Mouse (Mus musculus): ENCODE measurements around the gene Dnajc17.
A peak's percentile ranks its signal among the peaks of the same experiment; 100 is the strongest.

The Dnajc17 gene

DNA sequence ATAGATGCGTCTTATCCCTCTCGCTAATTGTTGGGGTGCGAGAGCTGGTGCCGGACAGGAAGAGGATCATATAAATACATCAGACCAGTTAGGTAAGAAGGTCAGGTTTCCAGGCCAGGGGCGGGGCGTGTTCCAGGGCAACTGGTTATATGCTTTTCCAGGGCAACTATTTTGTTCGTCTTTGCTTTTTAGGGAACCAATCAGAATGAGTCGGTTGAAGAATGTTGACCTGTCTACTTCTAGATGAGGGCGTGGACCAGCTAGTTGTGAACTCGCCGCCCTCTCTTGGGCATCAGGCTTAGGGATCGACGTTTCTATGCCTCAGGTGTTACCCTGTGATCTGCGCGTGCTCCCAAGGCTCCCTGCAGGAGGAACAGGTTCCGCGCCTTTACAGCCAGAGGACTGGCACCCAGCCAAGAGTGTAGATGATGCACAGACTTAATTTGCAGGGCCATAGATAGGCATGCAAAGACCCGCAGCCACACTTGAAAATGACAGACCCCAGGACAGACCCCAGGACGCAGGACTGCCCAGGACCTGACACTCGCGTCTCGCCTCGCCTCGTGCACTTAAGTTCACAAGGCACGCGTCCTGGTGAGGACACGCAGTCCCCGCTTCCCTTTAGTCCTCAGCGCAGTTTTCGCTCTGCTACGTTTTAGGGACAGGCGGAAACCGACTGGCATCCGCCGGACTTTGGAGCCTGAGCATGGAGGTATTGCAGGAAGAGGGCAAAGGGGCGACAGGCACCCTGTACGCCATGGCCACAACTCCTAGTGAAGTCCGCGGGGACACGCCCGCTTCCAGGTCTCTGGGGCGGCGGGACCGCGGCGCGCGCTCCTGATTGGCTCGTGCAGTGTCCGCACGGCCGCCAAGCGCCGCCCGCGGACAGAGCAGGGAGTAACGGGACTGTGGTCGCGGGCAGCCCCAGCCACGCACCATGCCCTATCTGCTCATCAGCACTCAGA is 41.4 kb downstream of the Dnajc17 start, which contains the start of gene Gchfr:
Gene Gchfr, plus strand, starts transcription at position 873 of the 965 bp plus-strand sequence.
- peak; percentile 87 for ATAC-seq (ENCODE audit: insufficient number of reproducible peaks, low FRiP score, low TSS enrichment)

GRCm38 (mm10) chr2:119165401-119165800 is 43.2 kb downstream of the Dnajc17 start:
- no peak for ATAC-seq (ENCODE audit: insufficient number of reproducible peaks, low FRiP score, low TSS enrichment)

- ATAC-seq (ENCODE audit: insufficient number of reproducible peaks, low FRiP score, low TSS enrichment) = no peak
These were observed 44.6 kb downstream of the Dnajc17 start for GRCm38 (mm10) chr2:119163999-119164398.

DNA sequence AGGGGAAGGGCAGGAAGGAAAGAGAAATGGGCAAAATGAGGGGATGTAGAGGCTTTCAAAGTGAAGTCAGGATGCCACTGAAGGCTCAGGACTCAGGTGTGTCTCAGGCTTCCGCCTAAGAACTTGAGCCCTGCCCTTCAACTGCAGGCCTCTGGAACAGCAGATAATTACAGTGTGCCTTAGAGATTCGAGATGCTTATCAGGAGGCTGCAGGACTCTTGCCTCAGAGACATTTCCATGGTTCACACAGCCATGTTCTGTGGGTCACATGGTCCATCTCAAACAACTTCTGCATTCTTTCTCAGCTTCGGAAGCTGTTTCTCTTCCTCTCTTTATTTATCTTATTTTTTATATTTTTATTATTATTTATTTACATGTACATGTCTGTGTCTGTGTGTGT is 45.5 kb downstream of the Dnajc17 start:
- no peak for ATAC-seq (ENCODE audit: insufficient number of reproducible peaks, low FRiP score, low TSS enrichment)

DNA sequence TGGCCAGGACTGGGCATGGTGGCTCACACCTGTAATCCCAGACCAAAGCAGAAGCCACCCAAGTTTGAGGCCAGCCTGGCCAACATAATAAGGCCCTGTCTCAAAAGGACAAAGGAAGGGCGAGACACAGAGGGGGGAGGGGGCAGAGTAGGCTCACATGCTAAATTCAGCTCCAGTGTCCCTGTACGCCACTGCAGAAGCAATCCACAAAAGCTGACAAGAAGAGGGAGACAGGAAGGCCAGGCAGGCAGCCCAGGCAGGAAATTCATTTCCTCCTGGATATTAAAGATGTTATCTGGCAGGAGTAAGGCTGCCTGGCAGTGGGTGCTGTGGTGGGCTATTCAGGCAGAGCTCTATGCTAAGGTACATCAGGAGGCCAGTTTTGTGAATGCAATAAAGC is 47.3 kb downstream of the Dnajc17 start:
- no peak for ATAC-seq (ENCODE audit: insufficient number of reproducible peaks, low FRiP score, low TSS enrichment)

DNA sequence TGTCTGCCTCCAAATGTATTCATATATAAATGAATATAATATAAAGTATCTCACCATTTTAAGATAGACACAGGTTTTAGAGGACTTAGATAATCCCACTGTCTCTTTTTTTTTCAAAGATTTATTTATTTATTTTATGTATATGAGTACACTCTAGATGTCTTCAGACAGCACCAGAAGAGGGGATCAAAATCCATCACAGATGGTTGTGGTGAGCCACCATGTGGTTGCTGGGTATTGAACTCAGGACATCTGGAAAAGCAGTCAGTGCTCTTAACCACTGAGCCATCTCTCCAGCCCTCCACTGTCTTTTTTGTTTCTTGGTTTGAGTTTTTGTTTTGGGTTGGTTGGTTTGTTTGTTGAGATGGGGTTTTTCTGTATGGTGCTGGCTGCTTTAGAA is 50.8 kb downstream of the Dnajc17 start:
- ATAC-seq (ENCODE audit: insufficient number of reproducible peaks, low FRiP score, low TSS enrichment) = no peak

DNA sequence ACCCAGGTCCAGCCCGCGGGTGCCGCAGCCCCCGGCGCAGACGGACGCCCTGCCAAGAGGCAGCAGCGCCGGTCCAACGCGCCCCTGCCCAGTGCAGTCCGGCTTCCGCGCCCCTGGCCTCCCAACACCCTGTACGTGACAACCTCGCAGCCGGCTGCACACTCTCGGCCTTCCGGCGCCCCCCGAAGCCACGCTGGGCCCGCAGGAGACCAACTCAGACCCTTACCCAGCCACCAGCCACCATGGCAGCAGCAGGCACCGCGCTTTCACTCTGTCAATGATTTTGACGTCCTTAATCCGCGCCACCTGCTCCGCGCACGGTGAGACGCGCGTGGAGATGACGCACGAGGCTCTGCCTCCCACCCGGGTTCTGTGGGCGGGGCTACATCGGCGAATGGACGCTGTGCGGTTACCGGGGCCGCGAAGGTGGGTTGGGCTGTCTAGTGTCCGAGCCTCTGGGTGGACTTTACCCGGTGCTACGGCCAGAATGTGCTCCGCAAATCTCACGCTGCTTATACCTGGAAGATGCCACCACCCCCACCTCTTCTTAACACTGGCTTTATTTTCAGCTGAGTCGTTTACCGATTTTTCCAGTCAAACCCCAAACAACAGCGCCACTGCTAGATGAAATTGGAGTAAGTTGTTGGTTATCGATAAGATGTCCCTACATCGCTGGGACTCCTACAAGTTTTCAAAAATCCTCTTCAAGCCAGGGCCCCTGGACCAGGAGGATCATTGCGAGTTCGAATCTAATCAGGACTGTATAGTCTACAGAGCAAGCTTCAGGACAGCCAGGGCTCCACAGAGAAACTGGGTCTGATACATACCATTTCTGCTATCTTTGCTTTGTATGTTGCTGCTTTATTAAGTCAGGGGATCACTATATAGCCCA is 51.7 kb downstream of the Dnajc17 start, which contains the start of gene Rmdn3:
Gene Rmdn3, minus strand, starts transcription at position 354 of the 892 bp plus-strand sequence.
- ATAC-seq (ENCODE audit: insufficient number of reproducible peaks, low FRiP score, low TSS enrichment) = peak; percentile 88

DNA sequence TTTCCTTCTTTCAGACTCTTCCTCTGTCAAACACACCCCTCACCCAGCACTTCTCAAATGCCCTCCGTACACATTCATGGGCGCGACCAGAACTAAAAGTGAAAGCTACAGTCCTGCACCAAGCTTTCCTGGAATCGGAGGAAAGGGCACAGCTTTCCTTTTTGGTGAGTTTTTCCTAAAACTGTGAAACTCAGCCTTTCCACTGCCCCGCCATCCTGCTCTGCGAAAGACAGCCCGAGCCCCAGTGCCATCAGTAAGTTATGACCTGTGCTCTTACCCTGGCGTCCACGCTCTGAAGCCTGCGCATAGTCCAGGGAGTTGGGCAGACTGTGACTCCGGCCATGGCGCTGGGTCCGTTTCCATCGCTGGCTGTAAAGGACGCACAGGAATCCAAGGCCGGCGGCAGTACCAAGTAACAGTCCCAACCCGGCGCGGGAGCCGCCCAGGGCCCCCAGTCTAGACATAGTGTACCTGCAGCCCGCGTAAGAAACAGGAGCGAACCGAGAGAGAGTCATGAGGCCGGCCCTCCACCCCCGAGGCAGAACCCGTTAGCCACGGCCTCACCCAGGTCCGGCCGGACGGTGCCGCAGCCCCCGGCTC is 52.4 kb downstream of the Dnajc17 start:
- ATAC-seq (ENCODE audit: insufficient number of reproducible peaks, low FRiP score, low TSS enrichment) = peak; percentile 45

- no peak for ATAC-seq (ENCODE audit: insufficient number of reproducible peaks, low FRiP score, low TSS enrichment)
These were observed 53.2 kb downstream of the Dnajc17 start for GRCm38 (mm10) chr2:119155388-119155787.

DNA sequence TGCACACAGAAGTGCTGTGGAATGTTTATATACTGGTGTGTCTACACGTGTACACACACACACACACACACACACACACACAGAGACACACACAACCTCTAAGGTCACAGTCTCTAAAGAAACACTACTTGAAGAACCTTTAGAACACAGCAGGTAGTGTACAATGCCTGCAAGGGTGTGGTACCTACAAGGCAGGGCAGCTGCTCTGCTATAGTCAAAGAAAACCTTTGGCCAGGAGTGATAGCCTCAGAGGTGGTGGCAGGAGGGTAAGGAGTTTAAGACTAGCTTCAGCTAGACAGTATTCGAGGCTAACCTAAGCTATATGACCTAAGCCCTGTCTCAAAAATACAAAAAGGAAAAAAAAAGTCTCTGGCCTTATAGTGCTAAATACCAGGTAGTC is 53.9 kb downstream of the Dnajc17 start:
- ATAC-seq (ENCODE audit: insufficient number of reproducible peaks, low FRiP score, low TSS enrichment) = no peak

GRCm38 (mm10) chr2:119152255-119152654 is 56.3 kb downstream of the Dnajc17 start:
- ATAC-seq (ENCODE audit: insufficient number of reproducible peaks, low FRiP score, low TSS enrichment) = no peak

- ATAC-seq (ENCODE audit: insufficient number of reproducible peaks, low FRiP score, low TSS enrichment) = no peak
These were observed 60.8 kb downstream of the Dnajc17 start for GRCm38 (mm10) chr2:119147775-119148174.

GRCm38 (mm10) chr2:119147160-119147678 is 61.4 kb downstream of the Dnajc17 start:
- no peak for ATAC-seq (ENCODE audit: insufficient number of reproducible peaks, low FRiP score, low TSS enrichment)

- no peak for ATAC-seq (ENCODE audit: insufficient number of reproducible peaks, low FRiP score, low TSS enrichment)
These were observed 62.2 kb downstream of the Dnajc17 start for GRCm38 (mm10) chr2:119146435-119146834.

GRCm38 (mm10) chr2:119145199-119145598 is 63.4 kb downstream of the Dnajc17 start:
- no peak for ATAC-seq (ENCODE audit: insufficient number of reproducible peaks, low FRiP score, low TSS enrichment)

DNA sequence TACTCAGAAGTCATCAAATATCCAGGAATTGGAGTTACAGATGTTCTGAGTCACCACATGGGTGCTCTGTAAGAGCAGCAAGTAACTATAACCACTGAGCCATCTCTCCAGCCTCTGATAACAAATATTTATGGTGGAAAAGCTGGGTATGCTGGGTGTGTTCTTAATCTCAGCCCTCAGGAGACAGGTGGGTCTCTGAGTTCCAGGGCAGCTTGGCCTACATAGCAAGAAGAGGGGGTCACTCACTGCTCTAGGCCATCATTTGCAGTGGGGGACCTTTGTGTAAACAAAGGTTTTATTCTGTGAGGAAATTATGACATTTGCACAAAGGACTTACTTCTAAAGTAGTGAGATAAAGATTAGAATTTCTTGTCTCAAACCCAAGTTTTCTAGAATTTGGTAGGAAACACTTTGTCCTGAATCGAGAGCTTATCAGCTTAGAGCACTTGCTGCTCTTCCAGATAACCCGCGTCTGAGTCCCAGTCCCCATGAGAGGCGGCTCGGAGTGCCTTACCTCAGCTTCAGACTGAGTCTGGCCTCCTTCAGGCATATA is 72.2 kb downstream of the Dnajc17 start:
- ATAC-seq (ENCODE audit: insufficient number of reproducible peaks, low FRiP score, low TSS enrichment) = no peak
